Mouse (Mus musculus) gastrocnemius, adult 2 months (tissue): ENCODE results near the gene Gse1. TPM values are rescaled to one million over a fixed set of nuclear protein-coding genes. Genes with fewer than 3 reads are reported as not detected.
"Not testable (repeated sequence)": the region's sequence is repeated elsewhere in the genome, so short reads cannot be mapped to it uniquely, and the experiment has no call there.

Experiments
- DNase-seq: peaks from one replicate; pipeline ENCODE4 v3.0.0; 2022
- H3K27ac ChIP-seq: fragments of 200-600 bp; 2 replicates; pipeline ENCODE4 v1.8.1; 2022; ENCODE audit warnings: mild to moderate bottlenecking
- H3K4me3 ChIP-seq: fragments of 200-600 bp; 2 replicates; pipeline ENCODE4 v1.8.1; 2022; ENCODE audit warnings: mild to moderate bottlenecking, moderate library complexity
- CTCF ChIP-seq: fragments of 200-600 bp; IDR thresholded peaks from 2 replicates; pipeline ENCODE4 v1.8.1; 2022; ENCODE audit warnings: antibody characterized with exemption, mild to moderate bottlenecking, moderate library complexity
- intact Hi-C: fragments of 180-260 bp; cut with DNase I; formaldehyde crosslinking; loops from one replicate; pipeline ENCODE4 v1.15.1; 2025
- total RNA-seq, 2 experiments: library from RNA; stranded (reverse); gene quantifications; 2 replicates each; pipeline ENCODE4 v1.2.3; 2021

Gene Gse1
- total RNA-seq, 2 experiments from 2014 or later = 26.5 to 37.3 TPM

GRCm38 (mm10) chr8:120361301-120361700 lies 133.0 kb downstream of the Gse1 start:
- intact Hi-C loops = no loop called here
- peak; percentile 79 for DNase-seq
- Histone ChIP-seq H3K4me3 (no peak overlapping the region), H3K27ac (0 out of 2 replicates have a peak overlapping the region, but pooled peaks have one; percentile 12)
- no peak for TF ChIP-seq CTCF

DNA sequence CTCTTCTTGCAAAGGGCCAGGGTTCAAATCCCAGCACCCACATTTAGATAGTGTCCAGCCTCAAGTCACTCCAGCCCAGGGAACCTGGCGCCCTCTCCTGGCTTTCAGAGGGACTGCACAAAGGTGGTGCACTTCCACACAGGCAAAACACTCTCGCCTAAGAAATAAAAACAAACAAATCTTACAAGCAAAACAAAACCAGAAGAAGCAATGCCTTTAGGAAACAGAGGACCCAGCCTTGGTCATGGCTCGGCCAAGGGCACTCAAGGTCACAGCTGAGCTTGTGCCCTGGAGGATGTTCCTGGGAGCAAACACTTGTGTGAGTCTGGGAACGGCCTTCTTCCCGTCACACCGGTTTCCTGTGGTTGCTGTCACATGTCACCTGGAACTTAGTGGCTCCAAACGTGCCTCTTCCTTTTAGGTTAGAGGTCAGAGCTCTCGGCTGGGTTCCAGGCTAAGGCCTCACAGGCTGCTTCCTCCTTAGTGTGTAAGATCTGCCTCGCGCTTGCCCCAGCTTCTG lies 135.4 kb downstream of the Gse1 start:
- TF ChIP-seq CTCF = peak; percentile 64
- DNase-seq = peak; percentile 62
- Histone ChIP-seq H3K4me3 (no peak overlapping the region), H3K27ac (peak overlapping the region; percentile 78)
- intact Hi-C loops = loop anchor here (2.0 kb wide), 1 partner anchor 39 kb away; no protein-coding TSS in a partner anchor

DNA sequence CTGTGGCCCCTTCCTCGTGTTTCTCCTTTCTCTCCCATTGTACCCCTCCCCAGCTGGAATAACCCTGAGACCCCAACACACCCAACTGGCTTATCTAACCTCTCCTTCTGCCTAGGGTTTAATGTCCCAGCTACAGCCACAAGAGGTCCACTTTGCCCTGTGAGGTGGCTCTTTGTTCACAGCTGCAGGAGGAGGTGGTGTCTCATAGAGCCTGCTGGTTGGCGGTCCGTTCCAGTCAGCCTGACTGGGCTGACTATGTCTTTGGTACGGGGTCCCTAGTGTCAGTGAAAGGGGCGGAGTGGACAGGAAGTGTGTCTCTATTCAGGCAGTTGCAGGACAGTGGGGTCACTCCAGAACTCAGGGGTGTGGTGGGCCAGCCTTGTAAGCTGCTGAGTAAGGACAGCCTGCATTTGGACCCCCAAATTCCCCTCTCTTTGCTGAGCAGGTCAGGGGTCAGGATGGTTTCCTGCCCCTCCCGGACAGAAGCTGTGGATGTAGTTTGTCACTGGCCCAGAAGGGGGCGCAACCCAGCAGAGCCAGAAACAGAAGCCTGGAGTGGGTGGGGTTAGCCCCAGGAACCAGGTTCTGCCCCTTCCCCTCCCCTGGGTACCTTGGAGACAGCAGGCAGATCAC lies 136.0 kb downstream of the Gse1 start:
- Histone ChIP-seq H3K4me3 (no peak overlapping the region), H3K27ac (peak overlapping the region; percentile 78)
- intact Hi-C loops = loop anchor here (2.0 kb wide), 1 partner anchor 39 kb away; no protein-coding TSS in a partner anchor
- DNase-seq = peak; percentile 67
- TF ChIP-seq CTCF = peak; percentile 67

DNA sequence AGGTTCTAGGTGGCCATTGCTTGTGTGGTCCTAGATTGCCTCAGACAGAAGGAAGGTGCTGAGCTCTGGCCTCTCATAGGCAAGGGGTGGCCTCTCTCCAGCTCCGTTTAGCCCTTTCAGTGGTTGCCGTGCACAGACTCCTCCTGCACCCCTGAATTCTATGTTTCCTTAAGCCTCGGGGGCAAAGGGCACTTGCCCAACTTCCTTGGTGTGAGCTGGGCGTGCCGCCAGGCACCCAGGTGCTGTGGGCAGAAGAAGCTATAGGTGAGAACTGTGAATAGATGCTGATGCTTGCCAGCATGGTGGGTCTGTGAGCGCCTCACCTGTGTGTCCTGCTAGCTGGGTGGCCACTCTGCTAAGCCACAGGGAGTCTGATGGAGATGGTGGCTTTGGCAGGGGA lies 138.6 kb downstream of the Gse1 start:
- intact Hi-C loops = loop anchor here (5.0 kb wide), 1 partner anchor 170 kb away; no protein-coding TSS in a partner anchor
- TF ChIP-seq CTCF = no peak
- peak overlapping the region; percentile 54; the same call in 1 of the 2 replicates for H3K27ac ChIP-seq
- no peak for DNase-seq
- no peak overlapping the region for H3K4me3 ChIP-seq

GRCm38 (mm10) chr8:120368191-120368590 lies 139.9 kb downstream of the Gse1 start:
- not testable (repeated sequence) for DNase-seq, H3K4me3 ChIP-seq
- intact Hi-C loops = loop anchor here (5.0 kb wide), 1 partner anchor 169 kb away; no protein-coding TSS in a partner anchor
- H3K27ac ChIP-seq = peak overlapping the region; percentile 86

GRCm38 (mm10) chr8:120368814-120369649 lies 140.8 kb downstream of the Gse1 start:
- intact Hi-C loops = loop anchor here (5.0 kb wide), 1 partner anchor 168 kb away; no protein-coding TSS in a partner anchor
- TF ChIP-seq CTCF = peak; percentile 59
- Histone ChIP-seq H3K27ac (peak overlapping the region; percentile 86), H3K4me3 (peak overlapping the region; percentile 34)
- peak; percentile 94 for DNase-seq

GRCm38 (mm10) chr8:120369956-120370355 lies 141.7 kb downstream of the Gse1 start:
- no peak overlapping the region for H3K4me3 ChIP-seq
- 0 out of 2 replicates have a peak, but pooled peaks have one; percentile 1 for TF ChIP-seq CTCF
- peak; percentile 46 for DNase-seq
- intact Hi-C loops = loop anchor here (5.0 kb wide), 1 partner anchor 167 kb away; no protein-coding TSS in a partner anchor
- peak overlapping the region; percentile 86 for H3K27ac ChIP-seq

DNA sequence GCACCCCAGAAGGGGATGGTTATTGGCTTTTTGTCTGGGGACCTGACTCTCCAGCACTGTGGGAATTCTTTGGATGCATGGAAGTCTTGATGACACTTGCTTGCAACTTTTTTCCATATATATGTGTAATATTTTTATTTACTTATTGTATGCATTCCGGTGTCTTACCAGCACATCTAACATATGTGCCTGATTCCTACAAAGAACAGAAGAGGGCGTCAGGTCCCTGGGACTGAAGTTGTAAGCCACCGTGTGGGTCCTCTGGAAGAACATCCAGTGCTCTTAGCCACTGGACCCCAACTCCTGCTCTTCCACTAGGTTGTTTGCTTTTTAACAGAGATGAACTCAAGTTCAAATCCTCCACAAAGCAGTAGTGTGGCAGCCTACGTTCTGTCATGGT lies 142.2 kb downstream of the Gse1 start:
- peak overlapping the region; percentile 86 for H3K27ac ChIP-seq
- TF ChIP-seq CTCF = peak; percentile 4; the same call in 1 of the 2 replicates
- intact Hi-C loops = no loop called here

DNA sequence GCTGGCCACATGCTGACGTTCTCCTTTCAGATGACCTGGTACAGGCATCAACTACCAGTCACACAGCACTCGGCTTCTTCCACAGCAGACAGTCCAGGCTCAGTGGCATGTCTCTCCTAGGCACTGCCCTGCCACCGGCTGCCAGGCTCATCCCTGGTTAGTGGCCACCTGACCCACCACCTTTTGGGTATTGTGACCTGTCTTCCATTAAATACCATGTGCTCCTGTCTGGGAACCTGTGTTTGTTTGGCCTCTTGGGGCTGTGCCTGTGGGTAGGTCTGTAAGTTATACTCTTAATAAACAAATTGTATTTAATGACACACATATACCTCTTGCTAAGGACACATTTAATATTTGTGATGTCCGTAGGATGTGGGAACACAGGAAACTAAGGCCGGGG lies 142.9 kb downstream of the Gse1 start:
- Histone ChIP-seq H3K27ac (peak overlapping the region; percentile 28; the same call in 1 of the 2 replicates), H3K4me3 (no peak overlapping the region)
- no peak for TF ChIP-seq CTCF
- intact Hi-C loops = no loop called here
- DNase-seq = no peak

More for the DNA sequence above, 142.2 kb downstream of the Gse1 start:
- no peak overlapping the region for H3K4me3 ChIP-seq
- no peak for DNase-seq

DNA sequence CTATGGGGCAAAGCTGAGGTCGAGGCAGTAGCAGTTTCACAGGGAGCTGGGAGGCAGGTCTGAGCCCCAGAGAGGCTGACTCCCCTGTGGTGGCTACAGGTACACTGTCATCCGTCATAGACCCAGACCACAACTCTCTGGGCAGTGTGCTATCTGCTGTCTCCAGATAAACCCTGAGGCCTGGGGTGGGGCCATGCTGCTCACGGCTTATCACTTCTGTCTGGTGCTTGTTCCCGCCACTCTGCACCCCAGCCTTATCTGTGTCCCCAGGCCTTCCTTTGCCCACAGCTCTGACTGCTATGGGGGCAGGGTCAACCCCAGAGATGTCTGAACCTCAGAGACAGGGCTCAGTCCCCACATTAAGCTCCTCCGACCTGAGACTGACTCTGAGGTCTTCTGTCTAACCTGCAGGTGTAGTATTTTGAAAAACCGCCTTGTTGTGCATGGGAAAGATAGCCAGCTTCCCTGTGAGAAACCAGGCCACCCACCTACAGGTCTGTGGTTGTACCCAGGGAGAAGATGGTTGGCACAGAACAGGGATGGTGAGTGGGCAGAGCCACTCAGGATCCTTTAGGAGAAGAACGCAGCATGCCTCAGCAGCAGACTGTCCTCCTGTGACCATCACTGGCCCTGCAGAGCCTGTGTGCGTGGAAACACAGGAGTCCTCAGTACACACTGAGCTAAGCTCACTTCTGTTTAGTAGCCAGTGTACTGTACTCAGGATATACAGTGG lies 143.6 kb downstream of the Gse1 start:
- TF ChIP-seq CTCF = no peak
- Histone ChIP-seq H3K27ac (peak overlapping the region; percentile 28; the same call in 1 of the 2 replicates), H3K4me3 (no peak overlapping the region)
- no peak for DNase-seq
- intact Hi-C loops = no loop called here

- no peak overlapping the region for H3K4me3 ChIP-seq
- no peak for TF ChIP-seq CTCF
- no peak for DNase-seq
- intact Hi-C loops = no loop called here
- H3K27ac ChIP-seq = no peak overlapping the region
These were observed 144.4 kb downstream of the Gse1 start for GRCm38 (mm10) chr8:120372684-120373083.

GRCm38 (mm10) chr8:120373621-120374020 lies 145.4 kb downstream of the Gse1 start:
- H3K4me3 ChIP-seq = no peak overlapping the region
- no peak for TF ChIP-seq CTCF
- H3K27ac ChIP-seq = peak overlapping the region; percentile 79
- intact Hi-C loops = no loop called here
- DNase-seq = no peak
